Mouse (Mus musculus) lung, postnatal 4 days (tissue): ENCODE measurements at regions not wholly inside any gene's neighbourhood (a gene's known extent, or its start where the extent isn't known, plus 50 kb on each side); places are given as distances from the start of the nearest gene placed in this dataset.
"Not testable (repeated sequence)": the region's sequence is repeated elsewhere in the genome, so short reads cannot be mapped to it uniquely, and the experiment has no call there.

Source experiments
- DNase-seq, 2 experiments: peaks; one replicate each; pipeline ENCODE4 v3.0.0; 2021

DNA sequence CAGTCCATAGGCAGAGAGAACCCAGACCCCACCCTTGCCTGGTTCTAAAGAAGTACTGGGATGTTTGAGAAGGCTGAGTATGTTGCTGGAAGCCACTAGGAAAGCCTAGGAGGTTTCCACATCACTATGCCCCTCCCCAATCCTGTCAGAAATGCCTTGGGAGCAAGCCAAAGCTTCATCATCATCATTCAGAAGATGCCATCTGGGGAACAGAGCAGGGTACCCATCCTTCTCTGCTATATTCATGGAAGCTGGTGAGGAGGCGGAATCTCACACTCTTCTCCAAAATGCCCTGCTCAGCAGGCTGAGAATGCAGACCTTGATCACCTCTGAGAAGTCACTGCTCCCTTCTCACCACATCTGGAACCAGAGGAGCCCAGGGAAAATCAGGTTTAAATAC lies 200.7 kb downstream of the Plxna1 start:
- no peak for DNase-seq

DNA sequence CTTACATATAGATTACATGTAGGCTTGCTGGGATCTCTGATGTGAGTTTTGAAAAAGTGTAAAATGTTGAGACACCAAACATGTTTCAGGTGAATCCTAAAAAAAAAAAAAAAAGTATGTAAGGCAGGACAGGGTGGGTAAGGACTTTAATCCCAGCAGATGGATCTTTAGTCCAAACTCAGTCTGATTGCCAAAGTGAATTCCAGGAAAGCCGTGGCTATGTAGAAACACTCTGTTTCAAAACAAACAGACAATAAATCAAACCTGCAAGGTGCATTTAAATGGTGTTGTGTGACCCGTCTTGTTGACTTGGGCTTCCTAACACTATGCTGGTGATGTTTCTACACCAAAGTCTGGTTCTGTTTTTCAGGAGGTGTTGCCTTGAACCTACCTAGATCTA lies 192.9 kb downstream of the Plxna1 start:
- DNase-seq: no peak

DNA sequence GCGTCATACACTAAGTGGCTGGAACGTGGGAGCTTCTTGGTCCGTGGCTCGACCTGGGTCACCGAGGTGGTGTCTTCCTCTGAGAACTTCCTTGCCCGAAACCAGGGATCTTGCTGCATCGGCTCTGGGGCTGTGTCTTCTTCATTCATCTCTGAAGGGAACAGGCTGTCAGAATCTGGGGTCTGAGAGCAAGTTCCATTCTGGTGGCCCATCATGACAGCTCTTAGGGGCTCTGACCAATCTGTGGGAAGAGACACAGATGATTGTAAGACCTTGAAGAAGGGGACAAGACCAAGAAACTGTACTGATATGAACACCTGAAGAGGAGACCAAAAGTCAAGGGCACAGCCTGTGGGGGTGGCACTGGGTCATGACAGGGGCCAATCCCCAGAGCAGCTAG lies 177.5 kb downstream of the Plxna1 start:
- DNase-seq: not testable (repeated sequence)

DNA sequence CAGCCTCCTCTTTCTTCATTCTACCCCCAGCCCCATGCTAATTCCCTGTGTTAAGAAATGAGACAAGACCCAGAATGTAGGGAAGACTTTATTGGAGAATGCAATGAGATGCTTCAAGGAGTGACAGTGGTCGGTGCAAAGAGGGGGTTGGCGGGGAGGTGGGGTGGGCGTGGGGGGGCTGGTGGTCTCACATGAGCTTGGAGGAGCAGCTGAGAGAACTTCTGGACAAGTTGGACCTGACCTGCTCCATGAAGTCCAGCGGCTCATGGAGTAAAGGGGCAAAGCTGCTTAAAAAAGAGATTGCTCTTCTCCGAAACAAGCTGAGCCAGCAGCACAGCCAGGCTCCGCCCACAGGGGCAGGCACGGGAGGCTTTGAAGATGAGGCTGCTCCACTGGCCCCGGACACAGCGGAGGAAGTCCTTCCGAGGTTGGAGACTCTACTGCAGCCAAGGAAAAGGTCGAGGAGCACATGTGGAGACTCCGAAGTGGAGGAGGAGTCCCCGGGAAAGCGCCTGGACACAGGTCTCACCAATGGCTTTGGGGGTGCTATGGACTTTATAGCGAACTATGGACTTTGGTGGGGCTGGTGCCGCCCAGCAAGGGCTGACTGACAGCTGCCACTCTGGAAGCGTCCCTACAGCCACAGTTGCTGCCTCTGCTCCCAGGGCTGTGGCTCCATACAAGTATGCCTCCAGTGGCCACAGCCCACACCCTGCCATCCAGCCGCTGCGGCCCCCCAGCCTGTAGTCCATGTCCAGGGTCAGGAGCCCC lies 161.7 kb downstream of the Plxna1 start:
- not testable (repeated sequence) for DNase-seq

DNA sequence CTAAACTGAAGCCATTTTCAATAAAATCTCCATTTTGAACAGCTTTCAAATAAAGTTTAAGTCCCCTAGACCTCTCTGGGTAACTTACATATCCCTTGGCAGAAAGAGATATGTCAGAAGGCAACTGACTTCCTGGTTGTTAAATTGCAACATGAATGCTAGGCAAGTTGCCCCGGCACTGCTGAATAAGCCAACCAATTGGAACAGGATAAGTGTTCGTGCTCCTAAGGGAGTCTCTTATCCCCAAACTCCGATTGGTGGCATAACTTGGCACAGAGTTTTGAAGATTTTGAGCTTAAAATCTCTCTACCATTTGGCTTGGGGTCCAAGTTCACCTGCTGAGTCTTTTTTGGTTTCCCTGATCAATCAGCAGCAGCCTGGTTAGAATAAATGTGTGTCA lies 147.4 kb downstream of the Plxna1 start:
- no peak for DNase-seq

DNA sequence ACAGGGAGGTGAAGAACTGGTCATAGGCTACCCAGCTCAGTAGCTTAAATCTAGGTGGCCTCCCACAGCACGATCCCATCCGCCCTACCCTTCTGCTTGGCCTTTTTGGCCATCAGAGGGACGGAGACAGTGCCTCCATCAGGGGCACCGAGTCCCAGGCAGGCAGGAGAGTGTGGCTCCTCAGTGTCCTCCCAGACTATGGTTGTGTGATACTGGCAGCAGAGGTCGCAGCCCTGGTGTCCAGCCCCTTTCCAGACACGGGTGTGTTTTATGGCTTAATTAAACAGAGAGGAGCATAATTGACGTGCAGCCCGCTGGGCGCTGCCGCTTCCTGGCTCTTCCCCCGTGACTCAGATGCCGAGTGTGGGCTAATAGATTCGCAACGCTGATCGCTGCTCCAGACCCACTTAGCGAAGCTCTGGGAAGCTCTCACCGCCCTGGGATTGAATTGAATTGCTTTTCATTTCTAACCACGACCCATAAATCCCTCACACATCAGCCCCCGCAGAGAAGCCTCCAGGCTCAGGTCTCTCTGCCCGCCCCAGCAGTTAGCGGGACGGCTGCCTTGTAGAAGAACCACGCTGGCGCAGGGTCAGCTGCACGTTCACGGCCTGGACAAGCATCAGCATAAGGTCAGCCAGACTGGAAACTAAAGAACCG lies 126.9 kb downstream of the Plxna1 start:
- no peak for DNase-seq

DNA sequence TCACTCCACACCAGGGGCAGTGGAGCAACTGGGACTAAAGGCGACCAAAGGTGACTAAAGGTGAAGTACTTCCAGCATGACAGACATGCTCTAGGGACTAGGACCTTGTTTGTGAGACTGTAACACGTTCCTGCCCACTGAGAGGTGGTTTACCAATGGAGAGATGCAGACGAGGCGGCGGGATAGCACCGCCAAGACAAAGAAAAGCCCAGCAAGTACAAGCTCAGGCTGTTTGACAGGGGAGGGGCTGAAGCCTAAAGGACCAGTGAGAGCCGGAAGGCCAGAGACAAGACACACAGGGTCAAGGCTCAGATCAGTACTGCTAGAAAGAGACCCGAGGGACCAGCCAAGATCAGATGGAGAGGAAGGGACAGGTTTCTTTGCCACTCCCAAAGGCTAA lies 126.2 kb downstream of the Plxna1 start:
- no peak for DNase-seq

DNA sequence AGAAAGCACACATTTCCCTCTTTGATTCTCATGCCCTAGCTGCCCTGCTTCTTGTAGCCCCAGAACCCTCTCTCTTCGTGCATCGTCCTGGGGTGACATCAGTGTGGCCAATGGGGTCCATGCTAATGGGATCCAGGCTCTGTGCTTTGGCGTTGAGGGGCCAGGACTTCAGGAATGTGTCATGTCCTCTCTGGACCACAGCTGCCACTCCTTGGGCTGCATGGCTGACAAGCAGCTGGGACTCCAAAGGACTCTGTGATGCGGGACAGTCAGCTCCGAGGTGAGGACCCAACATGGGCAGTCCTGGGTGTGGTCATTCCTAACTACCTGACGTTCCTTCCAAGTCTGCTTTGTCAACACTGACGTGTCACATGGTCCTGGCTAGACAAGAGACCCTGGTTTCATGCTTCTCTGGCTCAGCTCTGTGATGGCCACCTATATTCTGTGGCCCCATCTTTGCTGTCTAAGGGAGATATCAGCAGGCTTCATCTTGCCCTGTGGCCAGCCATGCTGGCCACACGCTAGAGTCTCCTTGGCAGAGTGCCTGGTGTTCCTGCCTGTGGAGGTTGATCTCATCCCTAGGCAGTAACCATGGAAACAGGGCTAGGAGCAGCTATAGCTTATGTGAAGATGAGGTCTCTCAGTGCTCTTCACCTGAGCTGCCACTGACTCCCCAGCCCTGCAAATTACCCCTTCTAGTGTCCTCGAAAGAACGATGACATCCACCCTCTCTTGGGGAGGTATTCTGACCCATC lies 125.4 kb downstream of the Plxna1 start:
- no peak for DNase-seq

DNA sequence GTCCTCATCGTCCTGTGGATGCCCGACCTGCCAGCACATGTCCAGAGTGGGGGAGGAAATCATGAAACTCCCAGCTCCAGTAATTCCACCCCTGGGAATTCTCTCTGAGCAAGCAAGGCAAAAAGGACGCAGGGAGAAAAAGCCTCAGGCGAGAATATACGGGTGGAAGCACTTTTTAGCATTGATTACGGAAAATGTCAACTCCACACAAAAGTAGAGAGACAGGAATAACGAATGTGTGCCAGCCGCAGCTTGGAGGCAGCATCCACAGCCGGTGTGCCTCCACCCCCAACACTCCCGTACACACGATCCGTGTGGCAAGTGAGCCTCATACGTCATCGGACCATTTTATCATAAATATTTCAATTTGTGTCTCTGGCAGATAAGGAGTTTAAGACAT lies 123.5 kb downstream of the Plxna1 start:
- DNase-seq: no peak

DNA sequence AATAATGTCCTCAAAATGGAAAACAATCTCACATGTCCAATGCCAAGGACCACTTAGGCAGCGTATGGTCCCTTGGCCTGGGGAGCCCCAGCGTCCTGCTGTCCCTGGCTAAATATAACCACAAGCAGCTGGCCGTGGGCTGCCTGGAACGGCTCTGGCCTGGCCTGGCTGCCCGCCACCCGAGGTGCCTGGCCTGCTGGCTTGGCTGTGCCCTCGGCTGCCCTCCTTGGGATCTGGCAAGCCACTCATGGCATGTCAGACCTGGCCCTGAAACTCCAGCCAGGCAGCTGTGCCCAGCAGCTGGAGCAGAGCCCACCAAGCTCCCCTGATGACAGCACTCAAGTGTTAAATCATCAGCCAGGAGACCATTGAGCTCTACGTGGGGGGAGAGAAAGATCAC lies 122.9 kb downstream of the Plxna1 start:
- peak; percentile 52 to 84 for DNase-seq

DNA sequence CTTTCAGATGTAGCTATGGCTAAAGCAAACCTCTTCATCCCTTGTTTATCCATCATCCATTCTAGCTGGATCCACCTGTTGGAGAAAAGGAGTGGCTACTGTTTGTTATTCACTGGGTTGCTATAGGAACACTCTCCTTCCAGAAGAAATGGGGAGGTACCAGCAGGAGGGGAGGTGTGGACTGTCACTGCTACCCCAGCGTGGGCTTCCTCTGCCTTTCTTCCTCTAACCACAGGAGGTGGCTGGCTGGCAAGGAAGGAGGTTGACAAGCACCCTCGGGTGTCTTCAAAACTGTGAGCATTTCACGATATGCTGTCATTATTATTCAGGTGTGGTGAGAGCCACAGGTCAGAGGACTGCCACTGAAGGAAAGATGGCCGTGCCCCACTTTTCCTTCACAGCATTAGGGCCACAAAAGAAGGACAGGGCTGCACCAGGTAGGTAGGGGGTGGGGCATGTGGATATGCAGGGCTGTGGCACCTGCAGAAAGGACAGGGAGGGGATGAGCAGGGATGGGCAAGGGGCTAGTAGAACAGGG lies 122.2 kb downstream of the Plxna1 start:
- no peak for DNase-seq

DNA sequence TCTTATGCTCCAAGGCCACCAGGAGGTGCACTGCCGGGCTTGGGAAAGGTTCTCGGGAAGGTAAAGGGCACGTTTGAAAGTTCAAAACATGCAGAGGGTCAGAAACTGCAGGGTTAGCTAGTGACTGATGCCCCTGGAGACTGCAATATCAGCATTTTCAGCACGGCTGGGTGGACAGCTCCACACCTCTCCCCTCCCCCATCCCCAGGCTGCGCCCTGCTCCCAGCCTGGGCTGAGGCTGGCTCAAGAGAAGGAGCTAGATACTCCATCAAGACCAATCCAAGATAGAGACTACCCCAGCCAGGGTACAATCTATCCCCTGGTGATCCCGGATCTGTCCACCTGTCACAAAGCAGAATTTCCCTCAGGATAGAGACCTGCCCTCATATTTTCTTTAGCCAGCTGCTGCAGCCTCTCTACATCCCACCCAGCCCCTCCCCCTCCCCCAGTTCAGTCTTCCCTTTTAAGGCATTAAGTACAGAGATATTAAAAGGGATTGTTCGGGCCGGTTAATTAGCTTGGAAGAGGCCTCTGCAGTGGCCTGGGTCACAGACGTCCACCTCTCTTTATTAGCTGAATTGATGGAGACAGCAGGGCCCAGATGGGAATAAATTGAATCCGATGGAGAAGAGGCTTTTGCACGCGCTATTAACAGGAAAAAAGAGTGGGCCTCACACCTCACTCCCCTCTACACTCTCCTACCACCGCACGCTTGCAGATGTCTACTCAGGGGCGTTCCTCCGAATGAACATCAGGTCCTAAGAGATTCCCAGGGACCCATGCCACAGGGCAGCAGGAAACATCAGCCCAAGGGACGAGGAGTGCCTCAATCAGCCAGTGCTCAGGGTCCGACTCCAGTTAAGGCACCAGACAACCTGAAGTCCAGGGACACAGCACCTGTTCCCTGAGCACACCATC lies 119.8 kb downstream of the Plxna1 start:
- peak; percentile 32 to 46 for DNase-seq

DNA sequence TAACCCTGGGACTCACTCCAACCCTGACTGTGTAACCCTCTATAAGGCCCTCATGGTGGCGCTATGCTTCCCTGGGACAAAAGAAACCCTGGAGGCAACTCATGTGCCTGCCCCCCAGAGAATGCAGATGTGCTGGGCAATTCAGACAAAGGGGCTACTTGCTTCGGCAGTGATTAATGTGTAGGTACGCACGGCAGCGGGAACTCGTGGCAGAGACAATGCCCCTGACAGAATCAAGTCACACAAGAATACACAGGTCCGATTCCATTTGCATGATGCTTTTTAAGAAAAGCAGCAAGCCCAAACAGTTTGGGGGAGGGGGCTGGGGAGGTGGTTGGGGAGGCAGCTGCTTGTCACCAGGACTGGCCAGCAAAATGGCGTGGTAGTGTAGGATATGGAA lies 116.9 kb downstream of the Plxna1 start:
- DNase-seq: peak in 1 of 2 experiments; percentile 7

DNA sequence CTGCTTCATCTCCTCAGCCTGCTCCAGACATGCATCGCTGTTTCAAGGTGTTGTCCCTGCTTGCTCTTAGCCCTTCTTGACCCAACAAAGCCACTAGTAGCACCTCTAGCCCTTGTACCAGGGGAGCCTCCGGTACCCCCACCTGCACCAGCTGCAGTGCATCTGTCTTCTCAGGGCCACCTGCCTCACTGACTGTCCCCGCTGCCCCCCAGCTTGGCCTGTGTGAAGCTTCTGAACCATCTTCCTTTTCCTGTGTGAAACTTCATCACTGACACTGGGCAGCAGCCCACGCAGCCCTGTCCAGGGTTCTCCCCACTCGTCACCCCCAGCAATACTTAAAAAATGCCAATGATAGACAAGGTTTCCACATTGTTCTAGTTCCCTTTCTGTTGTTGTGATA lies 116.2 kb downstream of the Plxna1 start:
- DNase-seq: peak in 1 of 2 experiments; percentile 12

DNA sequence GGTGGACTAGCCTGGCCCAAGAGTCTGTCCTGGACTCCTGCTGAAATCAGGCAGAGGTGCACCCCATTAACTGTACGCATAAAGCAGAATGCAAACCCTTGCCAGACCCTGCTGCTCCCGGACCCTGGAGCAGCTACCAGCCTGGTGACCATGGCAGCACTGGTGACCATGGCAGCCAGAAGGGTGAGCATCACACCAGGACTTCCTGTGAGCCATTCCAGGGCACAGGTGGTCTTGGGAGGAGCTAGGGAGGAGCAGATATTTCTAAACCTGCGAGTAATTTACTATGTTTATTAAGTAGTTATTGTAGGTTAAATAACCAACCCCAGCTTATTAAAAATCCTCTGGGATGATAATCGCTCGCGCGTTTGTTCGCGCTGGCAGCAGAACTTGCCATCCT lies 113.8 kb downstream of the Plxna1 start:
- DNase-seq: no peak

DNA sequence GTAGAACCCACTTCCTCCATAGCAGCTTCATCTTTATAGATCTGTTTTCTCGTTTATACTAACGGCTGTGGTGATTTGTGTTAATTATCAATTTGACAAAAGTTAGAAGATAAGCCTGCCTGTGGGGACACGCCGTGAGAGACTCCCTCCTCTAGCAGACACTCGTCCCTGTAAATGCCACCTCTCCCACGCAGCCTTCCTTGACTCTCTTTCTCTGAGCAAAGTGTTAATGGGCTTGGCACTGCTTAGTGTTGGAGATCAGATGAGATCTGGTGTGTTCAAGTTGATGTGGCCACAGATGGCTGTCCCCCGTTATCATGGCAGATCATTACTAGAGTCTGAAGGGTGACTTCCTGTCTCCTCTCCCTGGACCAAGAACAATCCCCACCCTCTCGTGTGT lies 113.1 kb downstream of the Plxna1 start:
- no peak for DNase-seq

DNA sequence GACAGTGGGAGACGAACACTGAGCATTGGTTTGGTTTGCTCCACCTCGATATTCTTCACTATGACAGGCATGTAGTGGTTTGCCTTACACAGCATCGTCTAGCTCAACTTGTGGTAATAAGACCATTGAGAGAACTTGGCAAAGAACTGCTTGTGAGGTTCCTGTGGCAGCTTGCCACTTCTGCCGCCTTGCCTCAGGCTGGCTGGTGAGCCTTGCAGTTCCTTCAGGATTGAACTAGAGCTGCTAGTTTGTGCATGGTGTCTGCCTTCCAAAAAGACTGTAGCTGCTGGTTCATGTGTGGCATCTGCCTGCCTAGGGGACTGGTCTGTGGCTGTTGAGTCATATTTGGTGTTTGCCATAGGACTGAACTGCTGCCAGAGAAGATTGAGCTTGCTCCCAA lies 110.8 kb downstream of the Plxna1 start:
- DNase-seq: peak in 1 of 2 experiments; percentile 29

DNA sequence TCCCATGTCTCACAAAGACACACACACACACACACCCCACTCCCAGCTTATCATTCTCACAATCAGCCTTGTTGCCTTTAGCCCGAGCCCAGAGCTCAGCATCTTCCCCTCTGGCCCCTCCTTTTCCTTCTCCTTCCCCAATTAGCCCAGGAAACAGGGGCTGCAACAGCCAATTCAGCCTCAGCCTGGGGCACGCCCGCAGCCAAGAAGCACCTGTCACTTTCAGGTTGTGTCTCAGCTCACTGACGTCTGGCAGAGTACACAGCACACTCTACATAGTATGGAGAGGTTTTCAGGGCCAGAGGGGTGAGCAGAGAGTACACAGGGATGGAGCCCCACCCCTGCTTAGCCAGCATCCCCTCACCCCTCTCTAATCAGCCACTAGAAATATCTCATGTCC lies 106.4 kb downstream of the Plxna1 start:
- DNase-seq: peak in 1 of 2 experiments; percentile 14

DNA sequence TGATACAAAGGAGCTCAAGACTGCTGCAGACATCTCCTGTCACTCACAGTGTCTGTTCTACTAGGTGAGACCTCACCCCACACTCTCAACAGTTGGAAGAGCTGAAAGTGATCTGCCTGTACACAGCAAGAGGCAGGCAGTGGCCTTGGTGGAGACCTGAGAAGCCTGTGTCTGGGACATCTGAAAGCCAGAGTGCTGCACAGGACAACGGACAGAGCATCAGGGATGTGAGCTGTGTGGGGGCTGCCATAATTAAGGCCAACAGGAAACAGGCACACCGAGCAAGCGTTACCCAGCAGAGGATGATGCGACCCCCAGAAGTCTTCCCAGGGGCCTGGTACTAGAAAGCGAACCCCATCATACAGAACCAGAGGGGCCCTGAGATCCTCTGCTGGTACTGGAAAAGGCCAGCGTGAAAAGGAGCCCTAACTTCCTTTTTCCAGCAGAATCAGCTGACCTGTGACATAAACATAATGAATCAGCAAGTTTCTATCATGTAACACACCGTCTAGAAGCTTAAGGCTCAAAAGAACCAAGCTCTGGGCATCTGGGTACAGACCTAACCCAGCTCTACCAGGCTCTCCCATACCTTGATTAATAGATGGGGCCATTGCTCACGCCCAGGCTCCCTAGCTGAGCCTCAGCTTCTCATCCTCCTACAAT lies 105.7 kb downstream of the Plxna1 start:
- DNase-seq: no peak

DNA sequence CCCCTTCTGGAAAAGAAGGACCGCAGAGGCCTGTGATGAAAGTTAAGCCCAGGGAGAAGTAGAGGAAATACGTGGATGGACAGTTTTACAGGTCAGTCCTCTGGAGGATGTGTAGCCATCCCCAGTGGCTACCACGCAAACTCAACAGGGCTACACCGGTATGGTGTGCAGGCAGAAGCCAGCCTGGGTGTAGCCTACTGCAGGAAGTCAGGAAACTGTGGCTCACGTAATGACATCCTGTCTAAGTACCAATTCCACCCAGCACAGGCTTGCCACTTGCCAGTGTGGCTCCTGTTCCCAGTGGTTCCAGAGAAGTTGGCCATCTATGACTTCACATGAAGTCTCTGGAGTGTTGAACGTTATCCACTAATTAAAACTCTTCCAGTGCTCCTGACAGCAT lies 105.0 kb downstream of the Plxna1 start:
- no peak for DNase-seq

DNA sequence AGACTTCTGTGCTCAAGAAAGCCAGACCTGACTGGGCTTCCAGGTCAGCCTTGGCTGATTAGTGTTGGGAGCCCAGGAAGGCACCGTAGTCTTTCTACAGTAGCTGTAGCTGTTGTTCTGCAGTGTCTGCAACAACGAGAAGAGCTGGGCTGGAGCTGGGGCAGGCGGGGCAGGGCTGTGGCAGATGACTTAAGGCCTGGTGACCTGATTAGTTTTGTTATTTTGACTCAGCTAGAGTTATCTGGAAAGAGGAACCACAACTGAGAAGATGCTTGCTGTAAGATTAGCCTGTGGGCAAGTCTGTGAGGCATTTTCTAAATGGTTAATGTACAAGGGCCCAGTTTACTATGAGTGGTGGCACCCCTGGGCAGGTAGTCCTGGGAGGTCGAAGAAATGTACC lies 104.3 kb downstream of the Plxna1 start:
- DNase-seq: peak in 1 of 2 experiments; percentile 40
